Mouse (Mus musculus) C2C12 (cell line): ENCODE measurements around the gene Frmd4a. TPM values are rescaled to one million over a fixed set of nuclear protein-coding genes. Genes with fewer than 3 reads are reported as not detected.
A peak's percentile ranks its signal among the peaks of the same experiment; 100 is the strongest.
"Not testable (repeated sequence)": the region's sequence is repeated elsewhere in the genome, so short reads cannot be mapped to it uniquely, and the experiment has no call there.

Source experiments
- H3K27me3 ChIP-seq: one replicate; pipeline ENCODE4 v1.6.1; 2011; ENCODE audit not compliant: control insufficient read depth, insufficient read depth, insufficient read length
- H3K36me3 ChIP-seq: one replicate; pipeline ENCODE4 v1.6.1; 2011; ENCODE audit not compliant: control insufficient read depth, insufficient read depth
- H3K4me3 ChIP-seq: one replicate; pipeline ENCODE4 v1.5.1; 2011; ENCODE audit warnings: mild to moderate bottlenecking, control low read depth; ENCODE audit not compliant: poor library complexity, insufficient read depth, severe bottlenecking
- H3K79me2 ChIP-seq: one replicate; pipeline ENCODE4 v1.6.1; 2011; ENCODE audit not compliant: control insufficient read depth, insufficient read depth
- H3K79me3 ChIP-seq: one replicate; pipeline ENCODE4 v1.6.1; 2011; ENCODE audit warnings: low read depth, control low read depth
- H3ac ChIP-seq: one replicate; pipeline ENCODE3; 2011; ENCODE audit warnings: low read depth; ENCODE audit not compliant: control insufficient read depth, insufficient read length
- CEBPB ChIP-seq: IDR thresholded peaks from one replicate; pipeline ENCODE4 v1.6.1; 2011; ENCODE audit warnings: low read depth, mild to moderate bottlenecking, control low read depth, moderate library complexity
- CTCF ChIP-seq: IDR thresholded peaks from one replicate; pipeline ENCODE4 v1.5.1; 2011; ENCODE audit not compliant: control insufficient read depth, insufficient read depth, insufficient read length
- FOSL1 ChIP-seq: IDR thresholded peaks from one replicate; pipeline ENCODE4 v1.8.0; 2011; ENCODE audit warnings: mild to moderate bottlenecking, low read length; ENCODE audit not compliant: poor library complexity, insufficient read depth, severe bottlenecking
- MAX ChIP-seq: IDR thresholded peaks from one replicate; pipeline ENCODE4 v1.6.1; 2011; ENCODE audit warnings: mild to moderate bottlenecking, control low read depth
- MYOD1 ChIP-seq: IDR thresholded peaks from one replicate; pipeline ENCODE4 v1.6.1; 2011; ENCODE audit warnings: low read depth; ENCODE audit not compliant: control insufficient read depth, insufficient read length
- MYOG ChIP-seq: IDR thresholded peaks from one replicate; pipeline ENCODE4 v1.6.1; 2011; ENCODE audit not compliant: control insufficient read depth, insufficient read length; ENCODE audit errors: extremely low read depth
- USF1 ChIP-seq: IDR thresholded peaks from one replicate; pipeline ENCODE4 v1.6.1; 2011; ENCODE audit warnings: low read depth, mild to moderate bottlenecking, control low read depth, moderate library complexity
- polyA plus RNA-seq: library from polyadenylated mRNA; unstranded; fragments of >200 nt; fragmentation: generic; extraction: Trizol; gene quantifications from one replicate; pipeline ENCODE4 v1.2.1, GENCODE M21; 2012; ENCODE audit warnings: missing spikeins

Gene Frmd4a
- polyA plus RNA-seq, 1 experiment, result 32.7 TPM

DNA sequence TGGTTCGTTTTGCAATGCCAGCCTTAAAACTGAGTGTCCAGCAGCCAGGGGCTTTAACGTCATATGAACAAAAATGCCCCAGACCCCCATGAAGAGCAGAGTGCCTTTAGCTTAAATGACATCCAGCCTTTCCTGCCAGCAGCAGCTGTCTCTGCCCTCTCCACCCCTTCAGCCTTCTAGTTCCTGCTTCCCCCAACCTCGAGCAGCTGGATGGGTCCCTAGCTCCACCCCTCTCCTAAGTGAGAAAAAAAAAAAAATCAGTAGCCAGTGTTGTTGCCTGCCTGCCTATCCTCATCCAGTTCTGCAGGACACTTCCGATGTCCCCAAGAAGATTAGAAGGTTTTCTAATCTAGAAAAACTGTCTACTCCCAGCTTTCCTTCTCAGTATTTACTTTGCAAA is 539.5 kb downstream of the Frmd4a start:
- H3K27me3 ChIP-seq, result no peaks in the 10 kb centered on the region
- peaks cover 23% of the 10 kb centered on the region for H3K36me3 ChIP-seq
- peaks cover 23% of the 10 kb centered on the region for H3K79me3 ChIP-seq
- TF ChIP-seq MYOD1 (peak; percentile 70), CTCF (no peak)
- H3ac ChIP-seq, result no peak overlapping the region
- no peak overlapping the region for H3K4me3 ChIP-seq
- peaks cover 44% of the 10 kb centered on the region for H3K79me2 ChIP-seq

- Histone ChIP-seq H3ac (no peak overlapping the region), H3K79me2 (peaks cover 48% of the 10 kb centered on the region), H3K36me3 (peaks cover 24% of the 10 kb centered on the region), H3K79me3 (peaks cover 27% of the 10 kb centered on the region), H3K27me3 (no peaks in the 10 kb centered on the region), H3K4me3 (no peak overlapping the region)
- no peak for TF ChIP-seq CTCF
- no peak for TF ChIP-seq MYOD1
- no peak for TF ChIP-seq MYOG
- TF ChIP-seq FOSL1, result no peak
- no peak for TF ChIP-seq MAX
- TF ChIP-seq USF1, result no peak
- TF ChIP-seq CEBPB, result no peak
These were observed 539.9 kb downstream of the Frmd4a start for GRCm38 (mm10) chr2:4557466-4557865.

DNA sequence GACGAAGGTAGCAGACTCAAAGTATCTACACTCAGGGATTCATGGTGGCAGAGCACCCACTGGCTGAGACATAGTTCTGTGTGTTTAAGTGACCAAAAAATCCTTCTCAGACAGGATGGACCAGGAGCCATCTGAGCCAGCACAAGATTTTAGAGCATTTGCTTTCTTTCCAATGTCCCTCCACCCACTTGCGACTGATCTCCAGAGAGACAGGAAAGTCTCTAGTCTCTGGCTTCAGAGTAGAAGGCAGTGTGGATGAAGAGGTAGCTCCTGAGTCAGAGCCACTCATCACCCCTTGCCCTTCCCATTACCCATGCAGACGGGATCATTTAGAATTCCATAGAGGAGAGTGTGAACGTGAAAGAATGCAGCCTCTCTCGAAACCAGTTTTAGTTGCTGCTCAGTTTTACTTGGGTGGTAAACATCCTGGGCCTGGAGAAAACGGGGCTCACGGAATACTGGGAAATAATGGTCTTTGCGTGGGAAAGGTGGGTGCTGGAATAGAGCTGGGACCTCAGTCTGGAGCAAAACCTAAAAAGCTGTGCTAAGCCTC is 541.2 kb downstream of the Frmd4a start:
- Histone ChIP-seq H3K36me3 (peaks cover 33% of the 10 kb centered on the region), H3K27me3 (no peaks in the 10 kb centered on the region), H3K4me3 (peak overlapping the region; percentile 46), H3ac (peak overlapping the region; percentile 44), H3K79me3 (peaks cover 40% of the 10 kb centered on the region), H3K79me2 (peaks cover 61% of the 10 kb centered on the region)
- no peak for TF ChIP-seq FOSL1
- no peak for TF ChIP-seq MYOG
- no peak for TF ChIP-seq CTCF
- TF ChIP-seq MAX, result no peak
- TF ChIP-seq CEBPB, result no peak
- TF ChIP-seq MYOD1, result no peak
- TF ChIP-seq USF1, result no peak

GRCm38 (mm10) chr2:4559211-4559882 is 541.8 kb downstream of the Frmd4a start:
- TF ChIP-seq MAX (peak; percentile 81), MYOD1 (no peak)
- Histone ChIP-seq H3K4me3 (peak overlapping the region; percentile 46), H3K27me3 (no peaks in the 10 kb centered on the region), H3K79me2 (peaks cover 67% of the 10 kb centered on the region), H3K79me3 (peaks cover 44% of the 10 kb centered on the region), H3ac (peak overlapping the region; percentile 47), H3K36me3 (peaks cover 33% of the 10 kb centered on the region)

- Histone ChIP-seq H3K27me3 (no peaks in the 10 kb centered on the region), H3K36me3 (peaks cover 39% of the 10 kb centered on the region), H3ac (peak overlapping the region; percentile 47), H3K4me3 (peak overlapping the region; percentile 46), H3K79me3 (peaks cover 47% of the 10 kb centered on the region), H3K79me2 (peaks cover 72% of the 10 kb centered on the region)
- TF ChIP-seq MYOG (no peak), CTCF (no peak), USF1 (no peak), MAX (no peak), MYOD1 (no peak), FOSL1 (no peak), CEBPB (no peak)
These were observed 542.3 kb downstream of the Frmd4a start for GRCm38 (mm10) chr2:4559883-4560247.

DNA sequence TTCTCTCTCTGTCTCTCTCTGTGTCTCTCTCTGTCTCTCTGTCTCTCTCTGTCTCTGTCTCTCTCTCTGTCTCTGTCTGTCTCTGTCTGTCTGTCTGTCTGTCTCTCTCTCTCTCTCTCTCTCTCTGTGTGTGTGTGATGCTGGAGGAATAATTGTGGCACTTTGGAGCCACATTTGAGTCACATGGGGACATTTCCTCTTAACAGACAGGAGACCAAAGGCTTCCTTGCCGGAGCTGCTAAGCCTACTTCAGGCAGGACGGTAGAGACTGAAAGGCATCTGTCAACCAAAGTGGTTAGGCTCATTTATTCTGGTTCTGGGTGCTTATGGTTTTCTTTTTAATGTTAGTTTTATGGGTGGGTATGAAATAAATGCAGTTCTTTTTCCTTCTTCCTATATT is 543.0 kb downstream of the Frmd4a start:
- Histone ChIP-seq H3K36me3 (peaks cover 45% of the 10 kb centered on the region), H3K4me3 (peak overlapping the region; percentile 46), H3K79me2 (peaks cover 79% of the 10 kb centered on the region), H3ac (peak overlapping the region; percentile 68), H3K79me3 (peaks cover 51% of the 10 kb centered on the region)
- not testable (repeated sequence) for H3K27me3 ChIP-seq

DNA sequence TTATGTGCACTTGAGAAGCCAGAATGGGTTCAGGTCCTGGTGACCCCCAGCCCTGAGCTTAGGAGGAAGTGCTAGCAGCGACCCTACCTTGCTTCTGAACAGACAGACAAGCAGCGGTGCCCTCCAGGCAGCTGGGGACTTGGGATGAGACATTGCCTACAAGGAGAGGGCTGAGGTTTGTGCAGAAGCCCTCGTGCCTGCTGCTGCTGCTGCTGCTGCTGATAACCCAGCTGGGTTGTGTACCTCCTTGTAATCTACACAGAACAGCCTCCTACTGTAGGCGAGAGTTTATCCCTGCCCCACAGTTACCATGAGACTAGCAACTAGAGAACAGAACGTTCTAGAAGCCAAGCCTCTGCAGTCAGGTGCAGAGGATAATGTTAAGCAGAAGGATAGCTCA is 543.7 kb downstream of the Frmd4a start:
- H3ac ChIP-seq, result peak overlapping the region; percentile 56
- H3K27me3 ChIP-seq, result no peaks in the 10 kb centered on the region
- peak overlapping the region; percentile 46 for H3K4me3 ChIP-seq
- H3K79me2 ChIP-seq, result peaks cover 81% of the 10 kb centered on the region
- peaks cover 47% of the 10 kb centered on the region for H3K36me3 ChIP-seq
- H3K79me3 ChIP-seq, result peaks cover 57% of the 10 kb centered on the region
- no peak for TF ChIP-seq MYOD1
- TF ChIP-seq CTCF, result no peak
- no peak for TF ChIP-seq FOSL1
- no peak for TF ChIP-seq MYOG
